Mouse (Mus musculus): ENCODE results near the gene Psmd1.

The Psmd1 gene

GRCm38 (mm10) chr1:86160479-86160878 is 96.3 kb downstream of the Psmd1 start:
- no peak for DNase-seq

GRCm38 (mm10) chr1:86161061-86161460 is 96.9 kb downstream of the Psmd1 start:
- DNase-seq = no peak

- DNase-seq = no peak
Observed at GRCm38 (mm10) chr1:86174602-86175001, 110.4 kb downstream of the Psmd1 start.

GRCm38 (mm10) chr1:86176066-86176465 is 111.9 kb downstream of the Psmd1 start:
- DNase-seq = no peak

- DNase-seq = peak; percentile 92
Observed at GRCm38 (mm10) chr1:86178462-86179253, 114.5 kb downstream of the Psmd1 start.

GRCm38 (mm10) chr1:86182004-86182709 is 118.0 kb downstream of the Psmd1 start:
- no peak for DNase-seq

GRCm38 (mm10) chr1:86183577-86184263 is 119.5 kb downstream of the Psmd1 start:
- DNase-seq = no peak

- no peak for DNase-seq
Observed at GRCm38 (mm10) chr1:86186762-86187161, 122.6 kb downstream of the Psmd1 start.

GRCm38 (mm10) chr1:86187856-86188255 is 123.7 kb downstream of the Psmd1 start:
- DNase-seq = no peak

- no peak for DNase-seq
Observed at GRCm38 (mm10) chr1:86188271-86188670, 124.1 kb downstream of the Psmd1 start.
